Mouse (Mus musculus) MEL (cell line): ENCODE results near the gene Fancc. TPM values are rescaled to one million over a fixed set of nuclear protein-coding genes. Genes with fewer than 3 reads are reported as not detected.

Experiments
- DNase-seq: peaks from one replicate; pipeline ENCODE4 v3.0.0; 2011; ENCODE audit warnings: low read depth, low spot score
- H3K27ac ChIP-seq: 2 replicates; pipeline ENCODE4 v1.5.1; 2012; ENCODE audit warnings: low read depth, mild to moderate bottlenecking, control low read depth, low read length, moderate library complexity; ENCODE audit not compliant: control insufficient read depth
- H3K27me3 ChIP-seq, 2 experiments: fragments of 150-350 bp in 1 of 2; sonication (generic) in 1 of 2; 2 replicates each; pipeline ENCODE4 v1.6.1; 2012; ENCODE audit warnings: low read length in 2 of 2, mild to moderate bottlenecking in 2 of 2, improper control_type of control experiment in 1 of 2, moderate library complexity in 1 of 2; ENCODE audit not compliant: insufficient read depth in 2 of 2, control insufficient read depth in 1 of 2
- H3K36me3 ChIP-seq, 2 experiments: 2 replicates each; pipeline ENCODE4 v1.6.1; 2012 to 2014; ENCODE audit warnings: low read length in 2 of 2, improper control_type of control experiment in 1 of 2, inconsistent platforms in 1 of 2, mild to moderate bottlenecking in 1 of 2; ENCODE audit not compliant: insufficient read depth in 2 of 2, control insufficient read depth in 1 of 2
- H3K4me1 ChIP-seq, 2 experiments: fragments of 150-350 bp in 1 of 2; sonication (generic) in 1 of 2; 2 replicates each; pipeline ENCODE4 v1.6.1; 2012; ENCODE audit warnings: low read length in 2 of 2, improper control_type of control experiment in 1 of 2, mild to moderate bottlenecking in 1 of 2; ENCODE audit not compliant: insufficient read depth in 2 of 2, control insufficient read depth in 1 of 2
- H3K4me3 ChIP-seq, 2 experiments: fragments of 150-350 bp in 1 of 2; sonication (generic) in 1 of 2; 2 replicates each; pipeline ENCODE4 v1.5.1; 2012; ENCODE audit warnings: low read depth in 2 of 2, low read length in 2 of 2, mild to moderate bottlenecking in 2 of 2, moderate library complexity in 2 of 2, control low read depth in 1 of 2, improper control_type of control experiment in 1 of 2; ENCODE audit not compliant: control insufficient read depth in 1 of 2, insufficient read depth in 1 of 2
- H3K79me2 ChIP-seq: 2 replicates; pipeline ENCODE4 v1.6.1; 2012; ENCODE audit warnings: mild to moderate bottlenecking, low read length, moderate library complexity; ENCODE audit not compliant: control insufficient read depth, poor library complexity, insufficient read depth
- H3K9ac ChIP-seq: 2 replicates; pipeline ENCODE4 v1.6.1; 2012; ENCODE audit warnings: low read depth, mild to moderate bottlenecking, control low read depth, low read length, moderate library complexity; ENCODE audit not compliant: control insufficient read depth, poor library complexity, severe bottlenecking
- H3K9me3 ChIP-seq: fragments of 150-350 bp; sonication (generic); replicated peaks from 2 replicates; pipeline ENCODE4 v1.6.1; 2012; ENCODE audit warnings: mild to moderate bottlenecking, low read length, improper control_type of control experiment, moderate library complexity; ENCODE audit not compliant: insufficient read depth
- CHD2 ChIP-seq: IDR thresholded peaks from 2 replicates; pipeline ENCODE4 v1.6.1; 2011; ENCODE audit warnings: low read length, improper control_type of control experiment
- CTCF ChIP-seq, 3 experiments: IDR thresholded peaks in 2 of 3; conservative IDR thresholded peaks in 1 of 3; 2 replicates each; pipeline ENCODE4 v1.5.1; 2011 to 2012; ENCODE audit warnings: low read length in 3 of 3, low read depth in 2 of 3, mild to moderate bottlenecking in 2 of 3, improper control_type of control experiment in 1 of 3, inconsistent platforms in 1 of 3, mixed read lengths in 1 of 3, moderate library complexity in 1 of 3; ENCODE audit not compliant: control insufficient read depth in 1 of 3, insufficient read depth in 1 of 3, poor library complexity in 1 of 3, severe bottlenecking in 1 of 3
- EP300 ChIP-seq, 2 experiments: IDR thresholded peaks; 2 replicates each; pipeline ENCODE4 v1.6.1; 2011; ENCODE audit warnings: improper control_type of control experiment in 2 of 2, low read length in 2 of 2, low read depth in 1 of 2, mild to moderate bottlenecking in 1 of 2
- MAZ ChIP-seq: IDR thresholded peaks from 2 replicates; pipeline ENCODE4 v1.6.1; 2012; ENCODE audit warnings: low read depth, mild to moderate bottlenecking, inconsistent platforms, low read length, improper control_type of control experiment
- MEF2A ChIP-seq: IDR thresholded peaks from 2 replicates; pipeline ENCODE4 v1.6.1; 2014; ENCODE audit warnings: low read depth, mild to moderate bottlenecking, inconsistent platforms, low read length, improper control_type of control experiment; ENCODE audit not compliant: poor library complexity, insufficient replicate concordance, severe bottlenecking; ENCODE audit errors: extremely low read depth
- MXI1 ChIP-seq: IDR thresholded peaks from 2 replicates; pipeline ENCODE4 v1.6.1; 2011; ENCODE audit warnings: mild to moderate bottlenecking, low read depth, low read length, improper control_type of control experiment
- MYB ChIP-seq: IDR thresholded peaks from 2 replicates; pipeline ENCODE4 v1.6.1; 2011; ENCODE audit warnings: mild to moderate bottlenecking, low read depth, low read length, improper control_type of control experiment
- RCOR1 ChIP-seq: IDR thresholded peaks from 2 replicates; pipeline ENCODE4 v1.6.1; 2012; ENCODE audit warnings: low read depth, mild to moderate bottlenecking, inconsistent platforms, low read length, improper control_type of control experiment
- SMC3 ChIP-seq: IDR thresholded peaks from 2 replicates; pipeline ENCODE4 v1.6.1; 2011; ENCODE audit warnings: low read depth, low read length, improper control_type of control experiment
- TAL1 ChIP-seq: IDR thresholded peaks from 2 replicates; pipeline ENCODE4 v1.6.1; 2012; ENCODE audit warnings: mild to moderate bottlenecking, inconsistent platforms, low read length, moderate library complexity, mixed read lengths
- UBTF ChIP-seq: IDR thresholded peaks from 2 replicates; pipeline ENCODE4 v1.6.1; 2012; ENCODE audit warnings: low read depth, mild to moderate bottlenecking, inconsistent platforms, low read length, improper control_type of control experiment, moderate library complexity, borderline replicate concordance; ENCODE audit not compliant: insufficient read depth
- ZC3H11A ChIP-seq: IDR thresholded peaks from 2 replicates; pipeline ENCODE4 v1.6.1; 2012; ENCODE audit warnings: low read depth, mild to moderate bottlenecking, inconsistent platforms, low read length, improper control_type of control experiment
- ZMIZ1 ChIP-seq: IDR thresholded peaks from 2 replicates; pipeline ENCODE4 v1.6.1; 2012; ENCODE audit warnings: low read depth, mild to moderate bottlenecking, inconsistent platforms, low read length, improper control_type of control experiment, moderate library complexity
- polyA plus RNA-seq, 2 experiments: library from polyadenylated mRNA; stranded (reverse) in 1 of 2; unstranded in 1 of 2; fragments of >175 nt in 1 of 2; fragments of >200 nt in 1 of 2; gene quantifications; 2 replicates each; pipeline versions ENCODE4 v1.2.1 to v1.2.4; 2012; ENCODE audit warnings: low replicate concordance in 2 of 2, low read depth in 1 of 2; ENCODE audit not compliant: insufficient read length in 2 of 2, insufficient read depth in 1 of 2, missing spikeins in 1 of 2
- total RNA-seq: library from RNA; depleted of rRNA; stranded (reverse); fragments of 300-350 nt; gene quantifications from 2 replicates; pipeline ENCODE4 v1.2.3, GENCODE M21; 2012; rRNA removed

Fancc gene
- total and polyA plus RNA-seq, 3 experiments: 4.0 to 5.5 TPM; not detected in 1

- Histone ChIP-seq H3K36me3 (peaks cover 0 to 5% of the 10 kb centered on the region in 2 experiments; a peak in 2 of 4 replicates), H3K79me2 (peaks cover 3% of the 10 kb centered on the region; the same call in 1 of the 2 replicates), H3K27me3 (no peaks in the 10 kb centered on the region), H3K9ac (no peak overlapping the region), H3K4me3 (no peak overlapping the region), H3K9me3 (no peaks in the 10 kb centered on the region), H3K4me1 (peaks cover 0 to 7% of the 10 kb centered on the region in 2 experiments; a peak in 2 of 4 replicates), H3K27ac (no peak overlapping the region)
- TF ChIP-seq MYB (no peak), EP300 (IDR thresholded peaks at IDR 0.05; ENCODE audit: low read depth in 1 of 2, low read length in 2 of 2) (no peak), CTCF (IDR thresholded peaks at IDR 0.05 in 2 of 3, conservative IDR thresholded peaks at IDR 0.05 in 1 of 3; ENCODE audit: control insufficient read depth in 1 of 3, insufficient read depth in 1 of 3, low read depth in 2 of 3, low read length in 3 of 3, poor library complexity in 1 of 3, severe bottlenecking in 1 of 3) (no peak), CHD2 (no peak), TAL1 (no peak), MEF2A (no peak), UBTF (no peak), MAZ (no peak), ZC3H11A (no peak), MXI1 (no peak), RCOR1 (no peak), SMC3 (no peak), ZMIZ1 (no peak)
- DNase-seq: no peak
Measured at GRCm38 (mm10) chr13:63235551-63235950, 261.5 kb downstream of the Fancc start.

Other genes starting within 250 kb of the Fancc start
- 7.5 and 9.4 TPM in 2 replicates for gene Ptch1, start 76.3 kb upstream of the Fancc start, total RNA-seq
- 10 to 100 TPM; 23.4 to 79.0 TPM for gene Ptch1, start 76.3 kb upstream of the Fancc start, polyA plus RNA-seq